Mouse (Mus musculus) mesoderm, embryonic 11.5 days (tissue): ENCODE measurements at regions not wholly inside any gene's neighbourhood (a gene's known extent, or its start where the extent isn't known, plus 50 kb on each side); places are given as distances from the start of the nearest gene placed in this dataset.
"Not testable (repeated sequence)": the region's sequence is repeated elsewhere in the genome, so short reads cannot be mapped to it uniquely, and the experiment has no call there.

Source experiments
- DNase-seq: peaks from one replicate; pipeline ENCODE4 v3.0.0-alpha.2; 2012; ENCODE audit warnings: low read depth, low spot score

- DNase-seq, result no peak
Observed at GRCm38 (mm10) chr2:78600753-78601152, 267.2 kb upstream of the Ube2e3 start.

- no peak for DNase-seq
Observed at GRCm38 (mm10) chr2:78598039-78598438, 269.9 kb upstream of the Ube2e3 start.

GRCm38 (mm10) chr2:78596251-78596650, 271.7 kb upstream of the Ube2e3 start:
- DNase-seq, result no peak

- no peak for DNase-seq
Observed at GRCm38 (mm10) chr2:78580013-78580412, 287.9 kb upstream of the Ube2e3 start.

DNA sequence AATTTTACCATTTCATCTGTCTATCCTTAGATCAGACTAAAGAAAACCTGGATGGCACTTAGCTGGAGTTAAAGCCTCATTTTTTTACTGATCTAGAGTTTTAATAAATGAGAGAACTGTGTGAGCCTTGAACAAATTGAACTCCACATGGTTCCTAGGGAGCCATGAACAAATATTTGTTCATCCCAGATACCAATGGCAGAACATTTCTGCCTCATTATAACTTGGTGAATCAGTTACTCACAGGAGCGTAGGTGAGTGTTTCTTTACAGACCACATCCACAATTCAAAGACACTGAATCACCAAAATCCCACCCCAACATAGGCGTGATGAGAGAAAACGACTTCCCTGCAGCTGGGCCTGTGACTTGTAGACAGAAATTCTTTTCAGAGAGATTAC, 295.4 kb upstream of the Ube2e3 start:
- no peak for DNase-seq

DNA sequence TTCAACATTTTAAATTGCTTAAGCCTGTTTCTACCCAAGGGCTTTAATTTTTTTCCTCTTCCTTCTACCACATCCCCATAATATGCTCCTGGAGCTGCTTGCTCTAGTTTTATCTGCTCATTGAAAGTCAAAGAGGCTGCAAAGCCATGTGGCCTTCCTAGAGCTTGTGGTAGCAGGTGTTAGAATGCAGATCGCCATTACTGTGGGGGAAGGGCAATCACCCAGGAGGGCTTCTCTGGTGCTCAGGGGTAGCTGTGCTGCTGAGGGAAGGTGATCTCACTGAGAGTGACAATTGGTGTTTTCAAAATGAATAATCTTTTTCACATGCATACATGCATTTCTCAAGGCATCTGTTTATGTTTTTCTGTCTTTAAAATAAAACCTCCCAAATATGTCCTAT, 309.8 kb upstream of the Ube2e3 start:
- DNase-seq, result no peak

DNA sequence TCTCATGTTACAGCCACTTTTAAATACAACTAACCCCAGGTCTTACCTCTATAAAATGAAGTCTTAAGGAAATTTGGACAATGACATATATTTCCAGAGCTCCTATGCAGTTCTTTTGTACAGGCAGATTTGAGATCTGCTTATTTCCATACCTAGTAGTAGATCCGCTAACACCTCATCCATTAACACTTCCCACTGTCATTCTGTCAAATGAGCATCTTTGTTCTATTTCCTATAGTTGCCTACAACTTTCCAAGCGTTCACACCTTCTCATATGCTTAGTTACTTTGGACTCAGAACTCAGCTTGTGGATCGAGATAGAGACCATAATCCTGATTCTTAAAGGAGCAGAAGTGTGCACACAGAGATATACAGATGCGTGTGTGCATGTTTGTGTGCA, 316.8 kb upstream of the Ube2e3 start:
- no peak for DNase-seq

DNA sequence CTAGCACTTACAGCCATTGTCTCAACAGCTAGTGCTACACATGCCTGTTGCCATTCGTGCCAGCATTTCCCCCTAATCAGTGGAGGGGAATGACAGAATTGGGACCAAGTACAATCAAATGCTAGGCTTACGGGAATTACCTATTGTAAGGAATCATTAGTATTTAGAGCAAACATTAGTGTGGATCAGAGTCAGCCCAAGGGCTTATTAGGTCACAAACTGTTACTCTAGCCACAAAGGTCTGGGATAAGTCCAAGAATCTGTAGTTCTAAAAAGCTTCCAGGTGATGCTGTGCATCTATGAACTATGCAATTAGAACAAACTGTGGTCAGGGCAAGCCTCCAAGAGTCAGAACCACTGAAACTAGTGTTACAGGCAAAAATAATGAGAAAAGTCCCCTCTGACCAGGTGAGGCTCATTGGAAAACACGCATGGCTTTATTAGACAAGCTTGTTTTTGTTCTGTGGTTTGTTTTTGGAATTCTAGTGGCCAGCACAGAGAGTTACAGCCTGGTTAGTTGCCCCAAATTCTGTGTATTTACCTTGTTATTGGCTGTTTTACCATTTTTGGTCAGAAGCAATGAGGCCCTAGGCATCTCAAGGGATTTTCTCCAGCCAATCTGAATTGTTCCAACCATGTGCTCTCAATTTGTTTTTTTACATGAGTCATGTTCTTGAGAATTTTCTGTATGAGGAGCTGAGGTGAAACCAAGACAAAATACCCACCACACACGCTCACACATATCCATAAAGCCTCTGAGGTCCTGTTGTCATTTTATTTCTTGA, 319.0 kb upstream of the Ube2e3 start:
- no peak for DNase-seq

- DNase-seq, result no peak
Observed at GRCm38 (mm10) chr2:78547286-78547685, 320.6 kb upstream of the Ube2e3 start.

GRCm38 (mm10) chr2:78540422-78540821, 327.5 kb upstream of the Ube2e3 start:
- no peak for DNase-seq

DNA sequence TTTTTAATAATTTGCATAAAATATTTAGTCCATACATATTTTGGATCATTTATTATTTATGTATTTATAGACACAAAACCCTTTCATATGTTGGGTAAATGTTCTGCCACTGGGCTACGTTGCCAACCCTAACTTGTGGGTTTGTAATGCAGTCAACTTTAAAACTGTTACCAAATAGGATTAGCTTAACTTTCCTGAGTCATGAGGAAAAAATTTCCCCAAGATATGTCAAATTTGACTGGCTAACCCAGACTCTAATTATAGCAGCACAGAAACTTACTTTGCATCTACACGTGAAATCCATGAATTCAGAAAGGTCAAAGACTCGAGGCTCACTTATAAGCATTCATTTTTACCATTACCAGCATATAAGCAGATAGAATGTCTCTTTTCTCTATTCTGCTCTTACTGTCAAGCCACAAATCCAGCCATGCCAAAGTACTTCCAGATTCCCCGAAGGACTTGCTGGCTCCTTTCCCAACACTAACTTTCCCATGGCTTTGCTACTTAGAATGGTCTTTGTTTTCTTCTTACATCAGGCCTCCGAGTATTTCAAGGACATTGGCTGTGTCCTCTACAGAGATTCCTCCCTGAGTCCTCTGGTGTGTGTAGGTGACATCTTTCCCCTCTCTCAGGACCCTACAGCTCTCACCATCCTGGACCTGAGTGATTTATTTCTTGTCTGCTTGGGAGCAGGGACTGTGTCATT, 328.2 kb upstream of the Ube2e3 start:
- DNase-seq, result no peak

- no peak for DNase-seq
Observed at GRCm38 (mm10) chr2:78537574-78537973, 330.4 kb upstream of the Ube2e3 start.

DNA sequence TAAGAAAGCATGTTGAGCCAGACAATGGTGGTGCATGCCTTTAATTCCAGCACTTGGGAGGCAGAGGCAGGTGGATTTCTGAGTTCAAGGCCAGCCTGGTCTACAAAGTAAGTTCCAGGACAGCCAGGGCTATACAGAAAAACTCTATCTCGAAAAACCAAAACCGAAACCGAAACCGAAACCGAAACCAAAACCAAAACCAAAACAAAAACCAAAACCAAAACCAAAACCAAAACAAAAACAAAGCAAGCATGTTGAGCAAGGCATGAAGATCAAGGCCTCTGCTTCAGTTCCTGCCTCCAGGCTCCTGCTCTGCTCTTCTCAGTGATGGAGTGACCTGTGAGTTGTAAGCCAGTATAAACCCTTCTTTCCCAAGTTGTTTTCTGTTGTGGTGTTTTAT, 334.0 kb upstream of the Ube2e3 start:
- not testable (repeated sequence) for DNase-seq

- DNase-seq, result no peak
Observed at GRCm38 (mm10) chr2:78530535-78530934, 337.4 kb upstream of the Ube2e3 start.

DNA sequence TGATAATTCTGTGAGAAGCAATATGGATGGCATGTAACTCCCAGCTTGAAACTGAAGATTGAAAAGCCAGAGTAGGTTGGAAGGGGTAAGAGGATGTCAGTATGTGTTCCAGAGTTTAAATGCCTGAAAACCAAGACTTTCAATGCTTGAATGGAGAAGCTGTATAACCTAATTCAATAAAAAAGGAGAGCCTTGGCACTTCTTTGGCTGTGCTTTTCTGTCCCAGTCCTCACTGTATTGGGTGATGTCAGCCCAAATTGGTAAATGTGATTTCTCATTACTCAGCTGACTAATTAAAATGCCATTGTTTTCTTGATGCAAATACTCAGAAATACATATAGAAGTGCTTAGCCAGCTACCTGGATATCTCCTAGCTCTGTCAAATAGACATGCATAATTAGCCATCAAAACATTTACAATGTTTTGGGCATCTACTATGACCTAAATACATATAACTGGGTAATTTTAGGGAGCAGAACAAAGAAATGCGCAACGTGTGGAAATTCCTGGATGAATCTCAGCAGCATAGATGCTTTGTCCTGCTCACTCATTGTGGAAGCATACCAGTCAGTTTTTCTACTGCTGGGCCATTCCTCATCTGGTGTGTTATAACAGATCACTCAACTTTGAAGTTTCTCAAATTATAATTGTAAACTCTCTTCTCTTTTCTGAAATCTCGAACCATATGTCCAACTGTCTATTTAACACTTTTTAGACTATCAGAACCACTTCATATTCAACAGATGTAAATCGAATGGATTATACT, 347.5 kb upstream of the Ube2e3 start:
- no peak for DNase-seq

DNA sequence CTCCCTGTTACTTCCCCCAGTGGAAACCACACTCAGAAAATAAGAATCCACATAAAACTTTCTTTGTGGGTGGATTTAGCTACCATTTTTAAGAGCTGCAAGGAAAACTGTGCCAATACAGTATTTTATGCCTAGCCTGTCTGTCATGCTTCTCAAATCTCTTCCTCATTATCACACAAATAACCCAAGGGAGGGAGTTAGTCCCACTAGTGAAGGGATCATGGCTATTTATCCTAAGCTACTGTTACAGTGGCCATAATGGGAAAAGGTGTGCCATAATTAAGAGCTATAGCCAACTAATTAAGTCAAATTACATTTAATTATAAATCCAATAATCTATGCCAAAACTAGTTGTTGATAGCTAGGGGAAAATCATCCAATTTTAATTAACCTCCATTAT, 374.8 kb upstream of the Ube2e3 start:
- DNase-seq, result no peak

DNA sequence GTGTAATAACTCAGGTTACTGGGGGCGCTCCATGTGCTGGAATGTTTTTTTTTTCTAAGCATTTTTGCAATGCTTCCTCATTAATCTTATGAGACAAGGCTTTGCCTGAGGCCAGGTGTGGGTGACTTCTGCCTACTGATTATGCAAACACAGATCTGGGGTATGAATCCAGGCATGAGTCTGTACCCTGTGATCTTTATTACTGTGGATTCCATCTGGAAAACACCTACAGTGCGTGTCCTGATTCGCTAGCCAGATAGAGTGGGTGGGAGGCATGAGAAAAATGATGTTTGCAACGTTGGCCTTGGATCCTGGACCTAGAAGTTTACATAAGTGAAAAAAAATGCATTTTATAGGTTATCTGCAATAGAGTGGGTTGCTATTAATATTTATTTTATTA, 387.9 kb upstream of the Ube2e3 start:
- DNase-seq, result peak; percentile 56

DNA sequence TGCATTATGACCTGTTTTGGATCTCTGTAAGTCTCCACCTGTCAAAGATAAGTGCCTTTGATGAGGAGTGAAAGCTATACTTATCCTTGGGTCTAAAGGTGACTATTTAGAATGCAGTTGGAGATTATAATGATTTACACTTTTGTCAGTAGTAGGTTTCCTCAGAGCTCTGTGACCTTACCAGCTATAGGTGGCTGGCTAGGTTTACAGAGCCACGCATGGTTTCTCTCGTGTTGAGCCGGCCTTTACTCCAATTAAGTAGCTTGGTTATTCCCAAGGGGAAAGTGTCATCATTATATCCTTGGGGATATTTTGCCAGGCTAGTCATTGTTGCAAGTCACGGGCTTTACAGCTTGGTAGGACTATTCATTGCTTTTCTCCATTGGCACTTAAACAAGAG, 408.5 kb upstream of the Ube2e3 start:
- no peak for DNase-seq

GRCm38 (mm10) chr2:78453411-78453810, 414.5 kb upstream of the Ube2e3 start:
- no peak for DNase-seq

- no peak for DNase-seq
Observed at GRCm38 (mm10) chr2:78436816-78437215, 431.1 kb upstream of the Ube2e3 start.

DNA sequence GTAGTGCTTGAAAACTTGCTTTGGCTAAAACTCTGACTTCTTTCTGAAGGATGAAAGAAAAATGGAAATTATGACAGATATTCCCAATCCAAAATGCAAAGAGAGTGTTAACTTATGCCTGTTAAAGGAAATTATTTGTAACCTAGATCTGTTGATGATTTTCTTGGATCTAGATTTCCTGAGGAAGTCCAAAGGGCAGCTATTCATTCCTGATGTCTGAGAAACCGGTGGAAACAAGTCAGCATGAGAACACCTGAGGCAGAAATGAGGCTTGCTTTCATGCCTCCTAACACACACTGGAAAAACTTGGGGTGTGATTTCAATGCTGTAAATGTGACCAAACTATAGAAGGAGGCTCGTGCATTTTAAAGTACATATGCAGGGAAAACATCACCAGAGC, 432.9 kb upstream of the Ube2e3 start:
- DNase-seq, result no peak

DNA sequence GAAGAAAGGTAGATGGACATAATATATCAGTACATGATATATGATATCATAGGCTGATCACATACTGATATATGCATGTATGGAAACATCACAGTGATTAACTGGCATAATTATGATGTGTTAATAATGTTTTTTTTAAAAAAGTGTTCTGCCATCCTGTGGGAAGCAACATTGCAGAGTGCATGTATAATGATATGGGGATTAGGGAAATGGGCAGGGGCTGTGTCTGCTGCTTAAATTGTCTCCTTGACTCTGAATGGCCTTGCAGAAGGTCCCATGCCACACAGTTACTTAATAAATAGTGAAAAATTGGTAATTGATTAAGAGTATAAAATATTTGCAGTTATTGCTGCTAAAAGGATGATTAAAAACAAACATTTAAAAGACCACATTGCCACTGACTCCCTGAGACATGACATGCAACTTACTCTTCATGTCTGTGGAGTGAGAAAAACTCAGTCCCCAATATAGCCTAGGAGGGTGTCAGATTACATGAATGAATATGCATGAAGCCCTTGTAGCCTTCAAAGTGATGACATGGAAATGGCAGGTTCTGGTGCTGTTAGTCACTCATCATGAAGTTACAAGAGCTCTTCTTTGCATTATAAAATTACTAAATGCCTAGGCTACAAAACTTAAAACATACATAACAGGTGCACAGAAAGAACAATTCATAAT, 440.1 kb upstream of the Ube2e3 start:
- no peak for DNase-seq
